Mouse (Mus musculus) cerebellum, adult 9-11 months (tissue): ENCODE results near the gene Bcl9l.

Experiments used
- DNase-seq: peaks from one replicate; pipeline ENCODE4 v3.0.0; 2022

The Bcl9l gene

GRCm38 (mm10) chr9:44552161-44552560 lies 69.5 kb downstream of the Bcl9l start:
- DNase-seq = no peak
